Mouse (Mus musculus) spleen, adult 12 weeks (tissue): ENCODE data around the gene Gch1.

Experiments used
- DNase-seq: peaks from one replicate; pipeline ENCODE4 v3.0.0; 2022; ENCODE audit warnings: low spot score

The Gch1 gene

GRCm38 (mm10) chr14:47206601-47207000, 17.4 kb upstream of the Gch1 start:
- no peak for DNase-seq

GRCm38 (mm10) chr14:47205270-47205972, 16.2 kb upstream of the Gch1 start:
- DNase-seq: no peak

- no peak for DNase-seq
Measured at GRCm38 (mm10) chr14:47197340-47197739, 8.1 kb upstream of the Gch1 start.

- DNase-seq: no peak
Measured at GRCm38 (mm10) chr14:47196711-47197110, 7.5 kb upstream of the Gch1 start.

- no peak for DNase-seq
Measured at GRCm38 (mm10) chr14:47194096-47194495, 4.9 kb upstream of the Gch1 start.

GRCm38 (mm10) chr14:47193506-47193905, 4.3 kb upstream of the Gch1 start:
- DNase-seq: no peak

- DNase-seq: no peak
Measured at GRCm38 (mm10) chr14:47191861-47192260, 2.6 kb upstream of the Gch1 start.

- no peak for DNase-seq
Measured at GRCm38 (mm10) chr14:47190626-47191025, 1.4 kb upstream of the Gch1 start.

- no peak for DNase-seq
Measured at GRCm38 (mm10) chr14:47189635-47189955, 382 bp upstream of the Gch1 start.

GRCm38 (mm10) chr14:47188475-47188847, 752 bp downstream of the Gch1 start:
- no peak for DNase-seq

- DNase-seq: no peak
Measured at GRCm38 (mm10) chr14:47187666-47188360, 1.4 kb downstream of the Gch1 start.

GRCm38 (mm10) chr14:47187261-47187660, 2.0 kb downstream of the Gch1 start:
- no peak for DNase-seq

GRCm38 (mm10) chr14:47186561-47186960, 2.7 kb downstream of the Gch1 start:
- no peak for DNase-seq

GRCm38 (mm10) chr14:47181497-47182290, 7.5 kb downstream of the Gch1 start:
- peak; percentile 47 for DNase-seq

GRCm38 (mm10) chr14:47178851-47179250, 10.4 kb downstream of the Gch1 start:
- no peak for DNase-seq

GRCm38 (mm10) chr14:47177846-47178414, 11.3 kb downstream of the Gch1 start:
- no peak for DNase-seq

GRCm38 (mm10) chr14:47176226-47176625, 13.0 kb downstream of the Gch1 start:
- DNase-seq: no peak

GRCm38 (mm10) chr14:47175136-47175535, 14.1 kb downstream of the Gch1 start:
- DNase-seq: no peak

GRCm38 (mm10) chr14:47172073-47172472, 17.1 kb downstream of the Gch1 start:
- DNase-seq: no peak

- DNase-seq: no peak
Measured at GRCm38 (mm10) chr14:47170499-47171109, 18.6 kb downstream of the Gch1 start.

GRCm38 (mm10) chr14:47169677-47170410, 19.4 kb downstream of the Gch1 start:
- no peak for DNase-seq

GRCm38 (mm10) chr14:47165741-47166140, 23.5 kb downstream of the Gch1 start:
- DNase-seq: no peak
